In the genomic region with DNA sequence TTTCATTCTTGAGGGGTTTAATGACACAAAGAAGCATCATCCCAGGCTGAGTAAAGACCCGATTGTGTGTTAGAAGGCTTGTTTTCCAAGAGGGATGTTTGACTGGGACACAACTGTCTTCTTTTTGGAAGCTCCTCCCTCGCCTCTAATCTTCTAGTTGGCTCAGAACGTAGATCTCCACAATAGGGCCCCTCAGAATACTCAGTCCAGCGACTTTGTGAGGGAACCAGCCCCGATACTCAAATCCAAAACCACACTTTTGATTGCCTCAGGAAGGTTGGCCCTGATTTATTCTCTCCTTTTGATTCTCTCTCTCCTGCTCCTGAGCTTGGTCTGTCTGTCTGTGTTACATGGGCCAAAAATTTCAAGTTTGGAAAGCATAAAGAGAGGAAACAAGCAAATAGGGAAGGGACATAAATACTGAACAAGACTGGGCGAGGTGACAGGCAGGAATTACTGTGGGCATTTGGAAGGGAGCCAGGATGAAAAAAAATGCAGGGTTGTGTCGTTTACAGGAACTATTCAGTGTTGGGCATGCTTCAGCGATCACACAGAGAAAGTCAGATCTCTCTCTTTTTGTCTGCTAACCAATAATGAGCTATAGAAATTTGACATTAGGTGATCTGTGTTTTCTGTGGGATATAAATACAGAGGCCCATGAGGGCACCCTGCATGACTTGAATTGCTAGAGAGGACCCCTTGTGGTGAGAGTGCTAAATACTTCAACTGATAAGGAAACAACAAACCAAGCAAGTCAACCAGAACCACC, we compare ENCODE assay signal across 10 mouse cellular contexts. TPM values are rescaled to one million over a fixed set of nuclear protein-coding genes. Genes with fewer than 3 reads are reported as not detected.
DNase-seq lines count a peak whose midpoint lies in the region; ATAC-seq and TF ChIP-seq lines count a peak whose summit lies in the region.
"Had no signal": no experiment of that assay in that cellular context is flagged by ENCODE, and none has a peak within 500 bp of the region (broad histone marks: within the 10 kb centered on the region; RNA-seq: fewer than 3 reads in every experiment).

No protein-coding gene starts in this region.

- H3K4me3 ChIP-seq in heart, embryonic 16.5 days (ENCODE audit: low read length), result no peak overlapping the region
- H3K4me3 ChIP-seq in hindbrain, embryonic 14.5 days (replicated peaks; ENCODE audit: low read length), result no peak overlapping the region
- no peak overlapping the region for H3K4me3 ChIP-seq in midbrain, embryonic 12.5 days
- H3K4me3 ChIP-seq in thymus, adult 2 months (ENCODE audit: control insufficient read depth, insufficient read depth, low read length), result no peak overlapping the region
- H3K4me3 ChIP-seq: erythroblast, embryonic 14.5 days; limb, embryonic 15.5 days had no signal

- H3K27ac ChIP-seq in heart, embryonic 16.5 days (ENCODE audit: low read length), result peak overlapping the region; percentile 83
- H3K27ac ChIP-seq in hindbrain, embryonic 14.5 days, result no peak overlapping the region
- H3K27ac ChIP-seq in midbrain, embryonic 12.5 days (replicated peaks), result no peak overlapping the region; the same call in 1 of the 2 replicates
- no peak overlapping the region for H3K27ac ChIP-seq in thymus, adult 2 months (ENCODE audit: control insufficient read depth, insufficient read depth, low read length)
- H3K27ac ChIP-seq: limb, embryonic 15.5 days had no signal

- H3K9me3 ChIP-seq in heart, embryonic 16.5 days (replicated peaks; ENCODE audit: control insufficient read depth, low read length), result no peaks in the 10 kb centered on the region
- no peaks in the 10 kb centered on the region for H3K9me3 ChIP-seq in hindbrain, embryonic 14.5 days (ENCODE audit: control insufficient read depth, low read length)
- no peaks in the 10 kb centered on the region for H3K9me3 ChIP-seq in midbrain, embryonic 12.5 days
- H3K9me3 ChIP-seq: limb, embryonic 15.5 days had no signal

- no peak overlapping the region for H3K4me2 ChIP-seq in heart, embryonic 16.5 days (ENCODE audit: low read depth, low read length)
- H3K4me2 ChIP-seq in hindbrain, embryonic 14.5 days (replicated peaks), result no peak overlapping the region
- no peak overlapping the region for H3K4me2 ChIP-seq in midbrain, embryonic 12.5 days (replicated peaks)
- H3K4me2 ChIP-seq: limb, embryonic 15.5 days had no signal

- H3K4me1 ChIP-seq in heart, embryonic 16.5 days (ENCODE audit: control insufficient read depth, insufficient read depth, low read length), result peaks cover 18% of the 10 kb centered on the region
- H3K4me1 ChIP-seq in hindbrain, embryonic 14.5 days (replicated peaks; ENCODE audit: control insufficient read depth, insufficient read depth, low read length), result no peaks in the 10 kb centered on the region
- H3K4me1 ChIP-seq in midbrain, embryonic 12.5 days, result peaks cover 8% of the 10 kb centered on the region; the same call in 1 of the 2 replicates
- H3K4me1 ChIP-seq in thymus, adult 2 months (replicated peaks; ENCODE audit: control insufficient read depth, insufficient read depth, low read length), result no peaks in the 10 kb centered on the region
- H3K4me1 ChIP-seq: limb, embryonic 15.5 days had no signal

- no peak for TF ChIP-seq CTCF in thymus, adult 2 months (IDR thresholded peaks at IDR 0.05; ENCODE audit: borderline replicate concordance, control insufficient read depth, extremely low read depth, insufficient read depth, low read length, poor library complexity)

- whole genome bisulfite sequencing in heart, embryonic 16.5 days, result 47% methylated on average over 8 of the region's 8 CpGs
- WGBS in hindbrain, embryonic 14.5 days, result 31% methylated on average over 8 of the region's 8 CpGs
- 44% methylated on average over 8 of the region's 8 CpGs for WGBS in midbrain, embryonic 12.5 days
- 42% methylated on average over 8 of the region's 8 CpGs for WGBS in thymus, adult 2 months

- H3K9ac ChIP-seq in heart, embryonic 16.5 days (ENCODE audit: low read length), result no peak overlapping the region; the same call in 1 of the 2 replicates
- no peak overlapping the region for H3K9ac ChIP-seq in hindbrain, embryonic 14.5 days
- H3K9ac ChIP-seq in midbrain, embryonic 12.5 days (replicated peaks), result no peak overlapping the region
- H3K9ac ChIP-seq: limb, embryonic 15.5 days had no signal

- no peak for DNase-seq in heart, adult 9 months (ENCODE audit: low spot score in 2 of 2)
- peak; percentile 14 for DNase-seq in R1 (ENCODE audit: low read depth, low spot score)
- DNase-seq in hindbrain, embryonic 14.5 days (ENCODE audit: low spot score), result peak; percentile 67
- DNase-seq in T-cell, adult 2 months (ENCODE audit: low spot score), result no peak
- no peak for DNase-seq in thymus, adult 2 months

- TF ChIP-seq POLR2A in thymus, adult 2 months (IDR thresholded peaks at IDR 0.05; ENCODE audit: control insufficient read depth, extremely low read depth, insufficient read depth, low read length, poor library complexity), result no peak

- ATAC-seq in heart, embryonic 16.5 days (replicated peaks; ENCODE audit: extremely low read depth, insufficient read depth, low FRiP score), result no peak
- peak; percentile 79 for ATAC-seq in hindbrain, embryonic 14.5 days (ENCODE audit: low FRiP score)
- peak; percentile 41; the same call in 1 of the 2 replicates for ATAC-seq in midbrain, embryonic 12.5 days (ENCODE audit: low FRiP score, low read depth)
- ATAC-seq in monocyte, adult 5-6 weeks (replicated peaks; ENCODE audit: insufficient number of reproducible peaks, low FRiP score, low TSS enrichment, poor library complexity, severe bottlenecking), result no peak

- no peaks in the 10 kb centered on the region for H3K36me3 ChIP-seq in heart, embryonic 16.5 days (ENCODE audit: control insufficient read depth, insufficient read depth)
- no peaks in the 10 kb centered on the region for H3K36me3 ChIP-seq in hindbrain, embryonic 14.5 days (replicated peaks; ENCODE audit: control insufficient read depth, insufficient read depth)
- H3K36me3 ChIP-seq in midbrain, embryonic 12.5 days, result no peaks in the 10 kb centered on the region
- H3K36me3 ChIP-seq in thymus, adult 2 months (ENCODE audit: control insufficient read depth, insufficient read depth, low read length), result no peaks in the 10 kb centered on the region
- H3K36me3 ChIP-seq: limb, embryonic 15.5 days had no signal

- H3K27me3 ChIP-seq in heart, embryonic 16.5 days (ENCODE audit: control insufficient read depth, insufficient read depth, low read length), result no peaks in the 10 kb centered on the region
- H3K27me3 ChIP-seq in hindbrain, embryonic 14.5 days (ENCODE audit: control insufficient read depth, insufficient read depth, low read length), result no peaks in the 10 kb centered on the region
- H3K27me3 ChIP-seq in midbrain, embryonic 12.5 days, result no peaks in the 10 kb centered on the region
- no peaks in the 10 kb centered on the region for H3K27me3 ChIP-seq in thymus, adult 2 months (ENCODE audit: control insufficient read depth, insufficient read depth, low read length)
- H3K27me3 ChIP-seq: limb, embryonic 15.5 days had no signal

RNA-seq across cellular contexts. Expression of gene Ctnna3, which starts 25.4 kb away (rescaled TPM):
- 27.6 and 29.1 TPM in 2 replicates for polyA plus RNA-seq in heart, embryonic 16.5 days (2015; fragmentation: Nextera tagmentation; extraction: Ambion mirVana)
- 2.9 and 4.1 TPM in 2 replicates for polyA plus RNA-seq in hindbrain, embryonic 14.5 days (2014; fragmentation: Nextera tagmentation; extraction: Ambion mirVana)
- polyA plus RNA-seq in midbrain, embryonic 12.5 days (2016; fragmentation: Nextera tagmentation; extraction: Ambion mirVana), result 0.07 TPM in 1 of 2 replicates, not detected in the other
- 0.18 and 0.46 TPM in 2 replicates for polyA plus RNA-seq in thymus, adult 2 months (2012; rRNA removed)
- not detected in 3 replicates for total RNA-seq in monocyte, adult 5-6 weeks (2017)
- polyA plus RNA-seq: erythroblast, embryonic 14.5 days had no signal

RNA-seq across cellular contexts. Expression of gene Gm7075, which starts 33.7 kb away (rescaled TPM):
- not detected in 2 replicates for polyA plus RNA-seq in heart, embryonic 16.5 days (2015; fragmentation: Nextera tagmentation; extraction: Ambion mirVana)
- not detected in 2 replicates for polyA plus RNA-seq in hindbrain, embryonic 14.5 days (2014; fragmentation: Nextera tagmentation; extraction: Ambion mirVana)
- not detected in 2 replicates for polyA plus RNA-seq in midbrain, embryonic 12.5 days (2016; fragmentation: Nextera tagmentation; extraction: Ambion mirVana)
- not detected in 2 replicates for polyA plus RNA-seq in thymus, adult 2 months (2012; rRNA removed)
- not detected in 3 replicates for total RNA-seq in monocyte, adult 5-6 weeks (2017)
- polyA plus RNA-seq: erythroblast, embryonic 14.5 days; limb, embryonic 15.5 days had no signal

Comparison
In these comparisons a context has a peak if more than half of its experiments do, and no peak if none do; other contexts are left out.
1. ATAC-seq: peak in hindbrain, embryonic 14.5 days (single experiment) and midbrain, embryonic 12.5 days (single experiment); none in heart, embryonic 16.5 days (single experiment) and monocyte, adult 5-6 weeks (single experiment).
2. DNase-seq: peak in R1 (single experiment) and hindbrain, embryonic 14.5 days (single experiment); none in heart, adult 9 months (0 of 2), T-cell, adult 2 months (single experiment) and thymus, adult 2 months (single experiment).